Mouse (Mus musculus) erythroblast, embryonic 14.5 days (primary cell): Measurements from ENCODE around the gene Smok3c. TPM values are rescaled to one million over a fixed set of nuclear protein-coding genes. Genes with fewer than 3 reads are reported as not detected.

ENCODE experiments used
- H3K27me3 ChIP-seq: 2 replicates; pipeline ENCODE4 v1.6.1; 2012; ENCODE audit warnings: inconsistent platforms; ENCODE audit not compliant: control insufficient read depth
- H3K36me3 ChIP-seq: 2 replicates; pipeline ENCODE4 v1.6.1; 2012; ENCODE audit warnings: mild to moderate bottlenecking, inconsistent platforms; ENCODE audit not compliant: control insufficient read depth
- H3K4me1 ChIP-seq: 2 replicates; pipeline ENCODE4 v1.6.1; 2012; ENCODE audit warnings: inconsistent platforms; ENCODE audit not compliant: control insufficient read depth
- H3K4me3 ChIP-seq: replicated peaks from 2 replicates; pipeline ENCODE3; 2012; ENCODE audit warnings: moderate library complexity, mild to moderate bottlenecking, inconsistent platforms
- H3K9me3 ChIP-seq: 2 replicates; pipeline ENCODE4 v1.6.1; 2012; ENCODE audit warnings: low read length, inconsistent platforms, mixed read lengths; ENCODE audit not compliant: control insufficient read depth
- GATA1 ChIP-seq: IDR thresholded peaks from 2 replicates; pipeline ENCODE4 v1.6.1; 2012; ENCODE audit warnings: low read length, inconsistent platforms, mixed read lengths
- TAL1 ChIP-seq: IDR thresholded peaks from 3 replicates; pipeline ENCODE4 v1.6.1; 2012; ENCODE audit warnings: low read length, inconsistent platforms, mixed read lengths
- polyA plus RNA-seq: library from polyadenylated mRNA; stranded (reverse); fragments of >175 nt; gene quantifications from 2 replicates; pipeline ENCODE4 v1.2.3, GENCODE M21; 2012

Smok3c gene
- polyA plus RNA-seq, 1 experiment, result not detected

GRCm38 (mm10) chr5:138080456-138080855 is 27.5 kb downstream of the Smok3c start:
- Histone ChIP-seq H3K9me3 (0 out of 2 replicates have a peak, but pooled peaks cover 2% of the 10 kb centered on the region), H3K27me3 (no peaks in the 10 kb centered on the region), H3K4me1 (peaks cover 5% of the 10 kb centered on the region), H3K4me3 (no peak overlapping the region), H3K36me3 (no peaks in the 10 kb centered on the region)
- TF ChIP-seq TAL1 (no peak), GATA1 (no peak)

GRCm38 (mm10) chr5:138081446-138081845 is 28.5 kb downstream of the Smok3c start:
- Histone ChIP-seq H3K36me3 (no peaks in the 10 kb centered on the region), H3K4me3 (no peak overlapping the region), H3K9me3 (0 out of 2 replicates have a peak, but pooled peaks cover 2% of the 10 kb centered on the region), H3K4me1 (peaks cover 11% of the 10 kb centered on the region), H3K27me3 (no peaks in the 10 kb centered on the region)
- no peak for TF ChIP-seq TAL1
- TF ChIP-seq GATA1, result no peak

GRCm38 (mm10) chr5:138083318-138083900 is 30.4 kb downstream of the Smok3c start:
- peaks cover 8% of the 10 kb centered on the region for H3K36me3 ChIP-seq
- peaks cover 21% of the 10 kb centered on the region for H3K4me1 ChIP-seq
- TF ChIP-seq GATA1 (no peak), TAL1 (no peak)
- H3K27me3 ChIP-seq, result no peaks in the 10 kb centered on the region
- H3K4me3 ChIP-seq, result no peak overlapping the region
- H3K9me3 ChIP-seq, result 0 out of 2 replicates have a peak, but pooled peaks cover 1% of the 10 kb centered on the region

GRCm38 (mm10) chr5:138083936-138084335 is 30.9 kb downstream of the Smok3c start:
- TF ChIP-seq TAL1, result no peak
- no peak overlapping the region for H3K4me3 ChIP-seq
- H3K36me3 ChIP-seq, result peaks cover 8% of the 10 kb centered on the region
- peaks cover 26% of the 10 kb centered on the region for H3K4me1 ChIP-seq
- no peaks in the 10 kb centered on the region for H3K9me3 ChIP-seq
- H3K27me3 ChIP-seq, result no peaks in the 10 kb centered on the region

GRCm38 (mm10) chr5:138084507-138084906 is 31.5 kb downstream of the Smok3c start:
- H3K36me3 ChIP-seq, result peaks cover 12% of the 10 kb centered on the region
- H3K9me3 ChIP-seq, result no peaks in the 10 kb centered on the region
- no peaks in the 10 kb centered on the region for H3K27me3 ChIP-seq
- no peak for TF ChIP-seq TAL1
- TF ChIP-seq GATA1, result no peak
- H3K4me1 ChIP-seq, result peaks cover 30% of the 10 kb centered on the region
- H3K4me3 ChIP-seq, result peak overlapping the region; percentile 98

GRCm38 (mm10) chr5:138084996-138085395 is 32.0 kb downstream of the Smok3c start, which contains the start of gene Zkscan1:
Gene Zkscan1, plus strand, starts transcription at chr5:138085084.
- TF ChIP-seq GATA1, result no peak
- no peak for TF ChIP-seq TAL1
- H3K4me1 ChIP-seq, result peaks cover 30% of the 10 kb centered on the region
- H3K27me3 ChIP-seq, result no peaks in the 10 kb centered on the region
- no peaks in the 10 kb centered on the region for H3K9me3 ChIP-seq
- peaks cover 12% of the 10 kb centered on the region for H3K36me3 ChIP-seq
- H3K4me3 ChIP-seq, result peak within 1 kb of the TSS; percentile 98

GRCm38 (mm10) chr5:138085421-138085911 is 32.5 kb downstream of the Smok3c start:
- Histone ChIP-seq H3K36me3 (peaks cover 12% of the 10 kb centered on the region), H3K9me3 (no peaks in the 10 kb centered on the region), H3K4me1 (peaks cover 30% of the 10 kb centered on the region), H3K27me3 (no peaks in the 10 kb centered on the region), H3K4me3 (peak overlapping the region; percentile 98)
- TF ChIP-seq TAL1 (no peak), GATA1 (no peak)

- Histone ChIP-seq H3K36me3 (peaks cover 12% of the 10 kb centered on the region), H3K4me1 (peaks cover 30% of the 10 kb centered on the region), H3K4me3 (no peak overlapping the region), H3K27me3 (no peaks in the 10 kb centered on the region), H3K9me3 (no peaks in the 10 kb centered on the region)
- no peak for TF ChIP-seq TAL1
- no peak for TF ChIP-seq GATA1
These were observed 33.8 kb downstream of the Smok3c start for GRCm38 (mm10) chr5:138086842-138087241.

GRCm38 (mm10) chr5:138088366-138088765 is 35.4 kb downstream of the Smok3c start:
- H3K27me3 ChIP-seq, result no peaks in the 10 kb centered on the region
- H3K36me3 ChIP-seq, result peaks cover 21% of the 10 kb centered on the region
- H3K4me1 ChIP-seq, result peaks cover 30% of the 10 kb centered on the region
- no peak overlapping the region for H3K4me3 ChIP-seq
- TF ChIP-seq GATA1 (no peak), TAL1 (no peak)
- no peaks in the 10 kb centered on the region for H3K9me3 ChIP-seq

GRCm38 (mm10) chr5:138089108-138089551 is 36.1 kb downstream of the Smok3c start:
- Histone ChIP-seq H3K36me3 (peaks cover 26% of the 10 kb centered on the region), H3K4me3 (no peak overlapping the region)
- TF ChIP-seq TAL1 (no peak), GATA1 (no peak)

More at GRCm38 (mm10) chr5:138089108-138089551, 36.1 kb downstream of the Smok3c start:
- H3K27me3 ChIP-seq, result no peaks in the 10 kb centered on the region
- H3K4me1 ChIP-seq, result peaks cover 30% of the 10 kb centered on the region
- H3K9me3 ChIP-seq, result no peaks in the 10 kb centered on the region
